Mouse (Mus musculus) stomach, postnatal 0 days (tissue): ENCODE results near the gene Adgrl1. TPM values are rescaled to one million over a fixed set of nuclear protein-coding genes. Genes with fewer than 3 reads are reported as not detected.

Source experiments
- ATAC-seq: fragments of 200-750 bp; cut with Nextera tagmentation; 2 replicates; pipeline ENCODE4 v1.8.0; 2017; ENCODE audit not compliant: low FRiP score, low TSS enrichment
- DNase-seq: peaks from one replicate; pipeline ENCODE4 v3.0.0-alpha.2; 2016; ENCODE audit warnings: low spot score
- H3K27ac ChIP-seq: fragments of 300-500 bp; sonication (generic); replicated peaks from 2 replicates; pipeline ENCODE4 v1.5.1; 2014; ENCODE audit warnings: mild to moderate bottlenecking, control low read depth
- H3K27me3 ChIP-seq: fragments of 300-500 bp; sonication (generic); 2 replicates; pipeline ENCODE4 v1.6.1; 2014; ENCODE audit warnings: low read length; ENCODE audit not compliant: control insufficient read depth, insufficient read depth
- H3K36me3 ChIP-seq: fragments of 300-500 bp; sonication (generic); 2 replicates; pipeline ENCODE4 v1.6.1; 2014; ENCODE audit warnings: low read length, mixed read lengths; ENCODE audit not compliant: control insufficient read depth, insufficient read depth
- H3K4me1 ChIP-seq: fragments of 300-500 bp; sonication (generic); replicated peaks from 2 replicates; pipeline ENCODE4 v1.6.1; 2014; ENCODE audit warnings: antibody characterized with exemption; ENCODE audit not compliant: control insufficient read depth, insufficient read depth
- H3K4me2 ChIP-seq: fragments of 300-500 bp; sonication (generic); replicated peaks from 2 replicates; pipeline ENCODE4 v1.6.1; 2014; ENCODE audit warnings: low read depth, mild to moderate bottlenecking, control low read depth, moderate library complexity
- H3K4me3 ChIP-seq: fragments of 300-500 bp; sonication (generic); 2 replicates; pipeline ENCODE4 v1.5.1; 2014; ENCODE audit warnings: low read depth, low read length, control low read depth
- H3K9ac ChIP-seq: fragments of 300-500 bp; sonication (generic); 2 replicates; pipeline ENCODE4 v1.6.1; 2014; ENCODE audit warnings: mild to moderate bottlenecking, low read length, control low read depth, mixed read lengths
- H3K9me3 ChIP-seq: fragments of 300-500 bp; sonication (generic); 2 replicates; pipeline ENCODE4 v1.6.1; 2016; ENCODE audit warnings: low read length; ENCODE audit not compliant: control insufficient read depth
- CTCF ChIP-seq: IDR thresholded peaks from 2 replicates; pipeline ENCODE4 v1.5.1; 2016; ENCODE audit warnings: antibody characterized with exemption, low read depth, mild to moderate bottlenecking, moderate library complexity
- EP300 ChIP-seq: optimal IDR thresholded peaks from 2 replicates; pipeline ENCODE3; 2016; ENCODE audit warnings: antibody characterized with exemption
- WGBS: fragments of 180-500 bp; shearing (Covaris S2); extraction: QIAGEN DNeasy Blood & Tissue Kit; methylation state at CpG from one replicate; pipeline ENCODE4 v1.1.7; 2014; 5-methylcytosine and 5-hydroxymethylcytosine counted together
- polyA plus RNA-seq: library from polyadenylated mRNA; unstranded; fragments of >200 nt; fragmentation: Nextera tagmentation; extraction: Ambion mirVana; gene quantifications from 2 replicates; pipeline ENCODE4 v1.2.1, GENCODE M21; 2015

The Adgrl1 gene
- polyA plus RNA-seq, 1 experiment from 2014 or later = 6.5 TPM

DNA sequence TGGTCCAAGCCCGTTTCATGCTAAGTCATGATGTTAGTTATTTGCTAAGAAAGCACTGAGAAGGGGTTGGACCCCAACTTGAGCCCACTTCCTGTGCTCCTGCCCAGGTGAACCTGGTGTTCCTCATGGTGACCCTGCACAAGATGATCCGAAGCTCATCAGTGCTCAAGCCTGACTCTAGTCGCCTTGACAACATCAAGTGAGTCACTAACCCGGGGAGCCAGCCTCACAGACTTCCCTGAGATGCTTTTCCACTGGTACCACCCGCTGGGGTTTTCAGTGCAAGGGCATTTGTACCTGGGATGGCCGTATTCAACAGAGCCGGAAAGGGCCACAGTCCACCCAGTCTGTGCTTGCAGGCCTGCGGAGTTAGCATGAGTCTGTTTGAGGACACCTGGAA, 35.5 kb downstream of the Adgrl1 start:
- no peak for ATAC-seq
- Histone ChIP-seq H3K27ac (no peak overlapping the region), H3K27me3 (no peaks in the 10 kb centered on the region), H3K4me2 (no peak overlapping the region), H3K4me3 (no peak overlapping the region), H3K36me3 (peaks cover 13% of the 10 kb centered on the region; the same call in 1 of the 2 replicates), H3K9me3 (no peaks in the 10 kb centered on the region), H3K9ac (no peak overlapping the region), H3K4me1 (no peaks in the 10 kb centered on the region)
- TF ChIP-seq EP300 = no peak
- TF ChIP-seq CTCF = no peak
- 93% methylated on average over 8 of the region's 8 CpGs for WGBS
- DNase-seq = no peak

DNA sequence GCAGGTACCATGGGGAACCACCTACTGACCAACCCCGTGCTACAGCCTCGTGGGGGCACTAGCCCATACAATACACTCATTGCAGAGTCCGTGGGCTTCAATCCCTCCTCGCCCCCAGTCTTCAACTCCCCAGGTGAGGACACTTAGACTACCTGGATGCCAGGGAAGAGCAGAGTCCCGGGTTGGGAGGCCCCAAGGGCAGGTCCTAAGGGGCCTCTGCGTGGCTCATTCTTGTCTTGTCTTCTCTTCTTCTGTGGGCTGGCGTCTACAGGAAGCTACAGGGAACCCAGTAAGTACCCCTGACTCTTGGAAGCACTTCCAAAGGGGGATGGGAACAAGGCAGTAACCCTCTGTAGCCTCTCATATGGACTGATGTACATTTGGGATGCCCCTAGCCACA, 37.7 kb downstream of the Adgrl1 start:
- H3K4me3 ChIP-seq = no peak overlapping the region
- H3K36me3 ChIP-seq = peaks cover 13% of the 10 kb centered on the region; the same call in 1 of the 2 replicates
- H3K9ac ChIP-seq = no peak overlapping the region
- no peak overlapping the region for H3K27ac ChIP-seq
- no peak overlapping the region for H3K4me2 ChIP-seq
- H3K27me3 ChIP-seq = no peaks in the 10 kb centered on the region
- 86% methylated on average over 7 of the region's 7 CpGs for WGBS
- H3K9me3 ChIP-seq = no peaks in the 10 kb centered on the region
- no peaks in the 10 kb centered on the region for H3K4me1 ChIP-seq
- TF ChIP-seq EP300 = no peak
- TF ChIP-seq CTCF = no peak
- ATAC-seq (no peak), DNase-seq (no peak)

DNA sequence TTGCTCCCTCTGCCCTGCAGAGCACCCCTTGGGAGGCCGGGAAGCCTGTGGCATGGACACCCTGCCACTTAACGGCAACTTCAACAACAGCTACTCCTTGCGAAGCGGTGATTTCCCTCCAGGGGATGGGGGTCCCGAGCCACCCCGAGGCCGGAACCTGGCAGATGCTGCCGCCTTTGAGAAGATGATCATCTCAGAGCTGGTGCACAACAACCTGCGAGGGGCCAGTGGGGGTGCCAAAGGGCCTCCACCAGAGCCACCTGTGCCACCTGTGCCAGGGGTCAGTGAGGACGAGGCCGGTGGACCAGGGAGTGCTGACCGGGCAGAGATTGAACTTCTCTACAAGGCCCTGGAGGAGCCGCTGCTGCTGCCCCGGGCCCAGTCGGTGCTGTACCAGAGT, 38.4 kb downstream of the Adgrl1 start:
- TF ChIP-seq EP300 = no peak
- no peak for TF ChIP-seq CTCF
- Histone ChIP-seq H3K27ac (no peak overlapping the region), H3K9me3 (no peaks in the 10 kb centered on the region), H3K4me3 (no peak overlapping the region), H3K36me3 (peaks cover 13% of the 10 kb centered on the region; the same call in 1 of the 2 replicates), H3K4me1 (no peaks in the 10 kb centered on the region), H3K27me3 (no peaks in the 10 kb centered on the region), H3K4me2 (no peak overlapping the region), H3K9ac (no peak overlapping the region)
- no peak; the same call in none of the 2 replicates for ATAC-seq
- 94% methylated on average over 15 of the region's 15 CpGs for WGBS
- DNase-seq = no peak

DNA sequence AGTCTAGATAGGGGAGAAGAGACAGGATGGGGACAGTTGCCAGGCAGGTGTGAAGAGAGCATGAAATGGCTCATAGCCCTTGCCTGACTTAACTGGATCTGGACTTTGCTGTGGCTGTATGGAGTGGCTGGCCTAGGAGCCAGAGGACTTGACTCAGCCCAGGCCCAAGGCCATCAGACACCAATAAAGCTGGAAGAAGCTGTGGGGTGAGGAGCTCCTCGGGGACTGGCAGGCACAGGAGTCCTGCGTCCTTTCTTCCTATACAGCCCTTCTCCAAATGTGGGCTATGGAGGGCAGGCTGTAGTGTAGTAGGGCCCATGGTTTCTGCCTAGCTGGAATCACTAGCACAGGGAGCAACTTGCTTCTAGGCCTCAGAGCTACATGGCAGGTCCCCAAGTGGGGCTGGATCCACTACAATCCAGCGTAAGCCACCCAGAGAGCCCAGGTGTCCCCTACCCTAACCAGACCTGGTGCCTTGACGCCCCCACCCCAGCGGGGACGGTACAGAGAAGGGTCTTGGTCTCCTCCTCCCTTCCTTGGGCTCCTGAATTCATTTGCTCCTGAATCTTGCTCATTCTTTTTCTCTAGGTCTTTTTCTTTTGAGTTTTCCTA, 41.3 kb downstream of the Adgrl1 start:
- no peak for ATAC-seq
- H3K27ac ChIP-seq = no peak overlapping the region
- H3K27me3 ChIP-seq = no peaks in the 10 kb centered on the region
- H3K4me1 ChIP-seq = no peaks in the 10 kb centered on the region
- peaks cover 4% of the 10 kb centered on the region; the same call in 1 of the 2 replicates for H3K36me3 ChIP-seq
- no peaks in the 10 kb centered on the region for H3K9me3 ChIP-seq
- no peak for TF ChIP-seq EP300
- TF ChIP-seq CTCF = no peak
- DNase-seq = no peak
- 77% methylated on average over 6 of the region's 6 CpGs for WGBS
- no peak overlapping the region for H3K9ac ChIP-seq
- no peak overlapping the region for H3K4me3 ChIP-seq
- no peak overlapping the region for H3K4me2 ChIP-seq

DNA sequence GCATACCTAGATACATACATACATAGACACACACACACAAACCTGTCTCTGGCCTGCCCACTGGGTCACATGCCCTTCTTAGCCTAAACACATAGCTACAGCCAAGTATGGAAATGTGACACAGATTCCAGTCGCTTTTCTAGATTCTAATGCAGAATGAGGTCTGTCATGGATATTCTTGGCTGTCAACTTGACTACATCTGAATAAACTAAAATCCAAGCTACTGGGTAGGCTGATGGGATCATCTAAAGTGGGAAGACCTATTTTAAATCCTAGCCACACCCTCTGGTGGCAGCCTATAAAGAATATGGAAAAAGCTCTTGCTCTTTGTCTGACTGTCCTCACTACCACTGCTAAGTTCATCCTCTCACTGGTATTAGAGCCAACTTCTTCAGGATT, 42.5 kb downstream of the Adgrl1 start:
- WGBS = 70% methylated on average over 1 of the region's 1 CpGs
- Histone ChIP-seq H3K9ac (no peak overlapping the region), H3K4me2 (no peak overlapping the region), H3K4me1 (no peaks in the 10 kb centered on the region), H3K27me3 (no peaks in the 10 kb centered on the region), H3K9me3 (no peaks in the 10 kb centered on the region), H3K36me3 (peaks cover 4% of the 10 kb centered on the region; the same call in 1 of the 2 replicates), H3K4me3 (no peak overlapping the region), H3K27ac (no peak overlapping the region)
- DNase-seq (no peak), ATAC-seq (no peak)
- TF ChIP-seq CTCF (no peak), EP300 (no peak)

DNA sequence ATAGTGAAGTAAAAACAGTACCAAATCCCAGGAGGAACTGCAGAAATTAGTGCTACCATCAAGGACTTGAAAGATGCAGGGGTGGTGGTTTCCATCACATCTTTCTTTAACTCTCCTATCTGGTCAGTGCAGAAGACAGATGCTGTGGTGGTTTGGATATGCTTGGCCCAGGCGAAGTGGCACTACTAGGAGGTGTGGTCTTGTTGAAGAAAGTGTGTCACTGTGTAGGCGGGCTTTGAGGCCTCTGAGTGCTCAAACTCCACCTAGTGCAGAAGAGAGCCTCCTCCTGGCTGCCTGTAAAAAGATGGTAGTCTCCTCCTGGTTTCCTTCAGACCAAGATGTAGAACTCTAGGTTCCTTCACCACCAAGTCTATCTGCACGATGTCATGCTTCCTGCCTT, 45.6 kb downstream of the Adgrl1 start:
- TF ChIP-seq EP300 = no peak
- no peak for TF ChIP-seq CTCF
- no peak overlapping the region for H3K4me3 ChIP-seq
- no peaks in the 10 kb centered on the region for H3K36me3 ChIP-seq
- H3K9me3 ChIP-seq = no peaks in the 10 kb centered on the region
- ATAC-seq = no peak
- DNase-seq = no peak
- no peak overlapping the region for H3K4me2 ChIP-seq
- H3K27ac ChIP-seq = no peak overlapping the region
- no peaks in the 10 kb centered on the region for H3K27me3 ChIP-seq
- no peaks in the 10 kb centered on the region for H3K4me1 ChIP-seq
- no peak overlapping the region for H3K9ac ChIP-seq
- 61% methylated on average over 3 of the region's 3 CpGs for WGBS
